Mouse (Mus musculus) adrenal gland, postnatal 36 days (tissue): ENCODE measurements around the gene Hectd2. TPM values are rescaled to one million over a fixed set of nuclear protein-coding genes. Genes with fewer than 3 reads are reported as not detected.

Source experiments
- DNase-seq, 2 experiments: peaks; one replicate each; pipeline ENCODE4 v3.0.0; 2021; ENCODE audit warnings: mixed read lengths in 1 of 2
- total RNA-seq, 2 experiments: library from RNA; stranded (reverse); gene quantifications; 2 replicates each; pipeline ENCODE4 v1.2.3; 2021

Gene Hectd2
- total RNA-seq, 2 experiments from 2014 or later = 1.3 to 4.7 TPM

- no peak for DNase-seq
Measured at GRCm38 (mm10) chr19:36564396-36564795, 10.0 kb downstream of the Hectd2 start.

- DNase-seq = peak; percentile 7 to 9
Measured at GRCm38 (mm10) chr19:36573986-36574385, 19.5 kb downstream of the Hectd2 start.

- DNase-seq = no peak
Measured at GRCm38 (mm10) chr19:36575159-36575558, 20.7 kb downstream of the Hectd2 start.

GRCm38 (mm10) chr19:36580874-36581273 is 26.4 kb downstream of the Hectd2 start:
- DNase-seq = no peak

GRCm38 (mm10) chr19:36582116-36582515 is 27.7 kb downstream of the Hectd2 start:
- no peak for DNase-seq

GRCm38 (mm10) chr19:36585505-36585904 is 31.1 kb downstream of the Hectd2 start:
- no peak for DNase-seq

- DNase-seq = no peak
Measured at GRCm38 (mm10) chr19:36594409-36594808, 40.0 kb downstream of the Hectd2 start.

- no peak for DNase-seq
Measured at GRCm38 (mm10) chr19:36601869-36602268, 47.4 kb downstream of the Hectd2 start.

- DNase-seq = no peak
Measured at GRCm38 (mm10) chr19:36602535-36603312, 48.3 kb downstream of the Hectd2 start.

GRCm38 (mm10) chr19:36606270-36606669 is 51.8 kb downstream of the Hectd2 start:
- no peak for DNase-seq

GRCm38 (mm10) chr19:36609229-36609628 is 54.8 kb downstream of the Hectd2 start:
- no peak for DNase-seq

GRCm38 (mm10) chr19:36610309-36610708 is 55.9 kb downstream of the Hectd2 start:
- no peak for DNase-seq

- DNase-seq = peak in 1 of 2 experiments; percentile 28
Measured at GRCm38 (mm10) chr19:36625906-36626305, 71.5 kb downstream of the Hectd2 start.

GRCm38 (mm10) chr19:36626881-36627280 is 72.4 kb downstream of the Hectd2 start:
- DNase-seq = no peak

GRCm38 (mm10) chr19:36629394-36629910 is 75.0 kb downstream of the Hectd2 start:
- no peak for DNase-seq

- DNase-seq = no peak
Measured at GRCm38 (mm10) chr19:36630361-36630760, 75.9 kb downstream of the Hectd2 start.

GRCm38 (mm10) chr19:36634771-36635170 is 80.3 kb downstream of the Hectd2 start:
- DNase-seq = peak; percentile 12 to 43

GRCm38 (mm10) chr19:36637223-36637622 is 82.8 kb downstream of the Hectd2 start:
- no peak for DNase-seq

- no peak for DNase-seq
Measured at GRCm38 (mm10) chr19:36637948-36638587, 83.6 kb downstream of the Hectd2 start.

GRCm38 (mm10) chr19:36639072-36639471 is 84.6 kb downstream of the Hectd2 start:
- no peak for DNase-seq

GRCm38 (mm10) chr19:36641128-36641527 is 86.7 kb downstream of the Hectd2 start:
- DNase-seq = no peak

GRCm38 (mm10) chr19:36645308-36645889 is 91.0 kb downstream of the Hectd2 start:
- no peak for DNase-seq
